In genomic region chr1:137221087-137222057, GRCm38 (mm10) we compare ENCODE assay signal across 8 mouse cellular contexts.
DNase-seq lines count a peak whose midpoint lies in the region; ATAC-seq and TF ChIP-seq lines count a peak whose summit lies in the region.

No protein-coding gene starts in this region.

- WGBS in lung, postnatal 0 days: 8% methylated on average over 25 of the region's 25 CpGs
- WGBS in hindbrain, embryonic 13.5 days: 8% methylated on average over 25 of the region's 25 CpGs

- TF ChIP-seq CTCF in lung, postnatal 0 days (IDR thresholded peaks at IDR 0.05): no peak
- TF ChIP-seq CTCF in embryonic fibroblast, embryonic 13.5 days (IDR thresholded peaks at IDR 0.05; ENCODE audit: borderline replicate concordance, insufficient read depth, low read length): no peak

- H3K4me1 ChIP-seq in lung, postnatal 0 days (ENCODE audit: insufficient read depth, low read depth, low read length): no peaks in the 10 kb centered on the region; the same call in 1 of the 2 replicates
- H3K4me1 ChIP-seq in embryonic fibroblast, embryonic 13.5 days (ENCODE audit: control insufficient read depth, insufficient read depth, low read length): no peaks in the 10 kb centered on the region
- peaks cover 11% of the 10 kb centered on the region for H3K4me1 ChIP-seq in hindbrain, embryonic 13.5 days (replicated peaks)

- H3K4me3 ChIP-seq in lung, postnatal 0 days (ENCODE audit: low read depth, low read length): peak overlapping the region; percentile 8; the same call in 1 of the 2 replicates
- peak overlapping the region; percentile 29 for H3K4me3 ChIP-seq in embryonic fibroblast, embryonic 13.5 days (ENCODE audit: insufficient read depth, low read length)
- H3K4me3 ChIP-seq in hindbrain, embryonic 13.5 days: peak overlapping the region; percentile 33

- no peaks in the 10 kb centered on the region for H3K36me3 ChIP-seq in lung, postnatal 0 days (ENCODE audit: insufficient read depth, low read length)
- H3K36me3 ChIP-seq in hindbrain, embryonic 13.5 days: no peaks in the 10 kb centered on the region

- H3K9ac ChIP-seq in lung, postnatal 0 days (replicated peaks; ENCODE audit: low read depth): no peak overlapping the region
- H3K9ac ChIP-seq in hindbrain, embryonic 13.5 days: peak overlapping the region; percentile 70

- no peak for ATAC-seq in lung, postnatal 0 days
- peak; percentile 74 for ATAC-seq in hindbrain, embryonic 13.5 days (ENCODE audit: low FRiP score)

- TF ChIP-seq EP300 in lung, postnatal 0 days (IDR thresholded peaks at IDR 0.05): no peak

- no peaks in the 10 kb centered on the region for H3K9me3 ChIP-seq in lung, postnatal 0 days (ENCODE audit: low read length)
- H3K9me3 ChIP-seq in hindbrain, embryonic 13.5 days: no peaks in the 10 kb centered on the region

- peak; percentile 30 for DNase-seq in lung, postnatal 0 days (ENCODE audit: low spot score)
- DNase-seq in lung, postnatal 36 days: no peak
- peak; percentile 4 for DNase-seq in lung, postnatal 14 days
- no peak for DNase-seq in spleen, postnatal 10 days (ENCODE audit: low spot score in 2 of 2)
- no peak for DNase-seq in natural killer cell, adult 2 months (ENCODE audit: low spot score in 2 of 2)
- DNase-seq in cerebellum, adult 9-10 months: no peak

- H3K4me2 ChIP-seq in lung, postnatal 0 days (replicated peaks; ENCODE audit: low read depth, low read length): peak overlapping the region; percentile 49
- H3K4me2 ChIP-seq in hindbrain, embryonic 13.5 days: peak overlapping the region; percentile 71

- no peak for TF ChIP-seq POLR2A in embryonic fibroblast, embryonic 13.5 days (IDR thresholded peaks at IDR 0.05; ENCODE audit: low read depth, low read length)

- H3K27ac ChIP-seq in lung, postnatal 0 days (ENCODE audit: low read length): no peak overlapping the region
- no peak overlapping the region for H3K27ac ChIP-seq in embryonic fibroblast, embryonic 13.5 days (ENCODE audit: insufficient read depth, low read length)
- H3K27ac ChIP-seq in hindbrain, embryonic 13.5 days: peak overlapping the region; percentile 52; the same call in 1 of the 2 replicates

- no peaks in the 10 kb centered on the region for H3K27me3 ChIP-seq in lung, postnatal 0 days (replicated peaks; ENCODE audit: insufficient read depth, low read length)
- peaks cover 13% of the 10 kb centered on the region; the same call in 1 of the 2 replicates for H3K27me3 ChIP-seq in hindbrain, embryonic 13.5 days

Comparison
In these comparisons a context has a peak if more than half of its experiments do, and no peak if none do; other contexts are left out.
1. DNase-seq: peak in lung, postnatal 0 days (single experiment) and lung, postnatal 14 days (single experiment); none in lung, postnatal 36 days (single experiment), spleen, postnatal 10 days (0 of 2), natural killer cell, adult 2 months (0 of 2) and cerebellum, adult 9-10 months (single experiment).
2. Peak in every context shown above with its lines, with median percentiles within 50 percentile points of each other: H3K4me3 ChIP-seq.